Mouse (Mus musculus) heart, postnatal 0 days (tissue): ENCODE results near the gene Dhx40. TPM values are rescaled to one million over a fixed set of nuclear protein-coding genes. Genes with fewer than 3 reads are reported as not detected.
"Not testable (repeated sequence)": the region's sequence is repeated elsewhere in the genome, so short reads cannot be mapped to it uniquely, and the experiment has no call there.

Experiments used
- ATAC-seq: fragments of 200-750 bp; cut with Nextera tagmentation; 2 replicates; pipeline ENCODE4 v1.8.0; 2017; ENCODE audit warnings: low read depth, moderate number of reproducible peaks, moderate library complexity; ENCODE audit not compliant: insufficient read depth
- DNase-seq: peaks from one replicate; pipeline ENCODE4 v3.0.0-alpha.2; 2016; ENCODE audit warnings: low spot score
- H3K27ac ChIP-seq: fragments of 300-500 bp; sonication (generic); 2 replicates; pipeline ENCODE4 v1.5.1; 2014; ENCODE audit warnings: low read depth, mild to moderate bottlenecking
- H3K27me3 ChIP-seq: fragments of 300-500 bp; sonication (generic); 2 replicates; pipeline ENCODE4 v1.6.1; 2014; ENCODE audit warnings: low read length, mixed read lengths; ENCODE audit not compliant: control insufficient read depth, insufficient read depth
- H3K36me3 ChIP-seq: fragments of 300-500 bp; sonication (generic); replicated peaks from 2 replicates; pipeline ENCODE4 v1.6.1; 2014; ENCODE audit warnings: low read length, mixed read lengths; ENCODE audit not compliant: control insufficient read depth, insufficient read depth
- H3K4me1 ChIP-seq: fragments of 300-500 bp; sonication (generic); 2 replicates; pipeline ENCODE4 v1.6.1; 2014; ENCODE audit warnings: antibody characterized with exemption; ENCODE audit not compliant: control insufficient read depth, insufficient read depth
- H3K4me2 ChIP-seq: fragments of 300-500 bp; sonication (generic); 2 replicates; pipeline ENCODE4 v1.6.1; 2014; ENCODE audit warnings: low read depth, mild to moderate bottlenecking, low read length, moderate library complexity
- H3K4me3 ChIP-seq: fragments of 300-500 bp; sonication (generic); 2 replicates; pipeline ENCODE4 v1.5.1; 2014; ENCODE audit warnings: low read depth, low read length
- H3K9ac ChIP-seq: fragments of 300-500 bp; sonication (generic); replicated peaks from 2 replicates; pipeline ENCODE4 v1.6.1; 2014; ENCODE audit warnings: low read depth, low read length, mixed read lengths
- H3K9me3 ChIP-seq: fragments of 300-500 bp; sonication (generic); replicated peaks from 2 replicates; pipeline ENCODE4 v1.6.1; 2016; ENCODE audit warnings: low read length; ENCODE audit not compliant: control insufficient read depth
- CTCF ChIP-seq: IDR thresholded peaks from 2 replicates; pipeline ENCODE4 v1.5.1; 2016; ENCODE audit warnings: antibody characterized with exemption, control low read depth, low read depth
- EP300 ChIP-seq: IDR thresholded peaks from 2 replicates; pipeline ENCODE4 v1.6.1; 2016; ENCODE audit warnings: antibody characterized with exemption, low read depth
- WGBS: fragments of 180-500 bp; shearing (Covaris S2); extraction: QIAGEN DNeasy Blood & Tissue Kit; methylation state at CpG from one replicate; pipeline ENCODE4 v1.1.7; 2014; 5-methylcytosine and 5-hydroxymethylcytosine counted together
- polyA plus RNA-seq: library from polyadenylated mRNA; unstranded; fragments of >200 nt; fragmentation: Nextera tagmentation; extraction: Ambion mirVana; gene quantifications from 2 replicates; pipeline ENCODE4 v1.2.1, GENCODE M21; 2015
- total RNA-seq: library from RNA; depleted of rRNA; stranded (reverse); fragments of >200 nt; gene quantifications from 2 replicates; pipeline ENCODE4 v1.2.3, GENCODE M21; 2014; ENCODE audit warnings: low replicate concordance

The Dhx40 gene
- total and polyA plus RNA-seq, 2 experiments from 2014 or later: 10.2 to 21.9 TPM

GRCm38 (mm10) chr11:86785767-86786166 lies 21.8 kb downstream of the Dhx40 start:
- H3K4me3 ChIP-seq: no peak overlapping the region
- ATAC-seq (no peak), DNase-seq (no peak)
- H3K4me1 ChIP-seq: no peaks in the 10 kb centered on the region
- H3K36me3 ChIP-seq: peaks cover 54% of the 10 kb centered on the region
- WGBS: 83% methylated on average over 2 of the region's 2 CpGs
- H3K27me3 ChIP-seq: no peaks in the 10 kb centered on the region
- no peaks in the 10 kb centered on the region for H3K9me3 ChIP-seq
- H3K27ac ChIP-seq: no peak overlapping the region
- TF ChIP-seq EP300: no peak
- no peak for TF ChIP-seq CTCF
- no peak overlapping the region for H3K4me2 ChIP-seq
- no peak overlapping the region for H3K9ac ChIP-seq

- no peak overlapping the region for H3K4me3 ChIP-seq
- peaks cover 31% of the 10 kb centered on the region for H3K36me3 ChIP-seq
- TF ChIP-seq EP300: no peak
- TF ChIP-seq CTCF: no peak
- H3K27me3 ChIP-seq: no peaks in the 10 kb centered on the region
- no peak overlapping the region for H3K4me2 ChIP-seq
- H3K9ac ChIP-seq: no peak overlapping the region
- no peak for DNase-seq
- H3K4me1 ChIP-seq: no peaks in the 10 kb centered on the region
- ATAC-seq: no peak
- WGBS: 70% methylated on average over 4 of the region's 4 CpGs
- H3K9me3 ChIP-seq: no peaks in the 10 kb centered on the region
- H3K27ac ChIP-seq: no peak overlapping the region
Observed at GRCm38 (mm10) chr11:86769884-86770283, 37.7 kb downstream of the Dhx40 start.

GRCm38 (mm10) chr11:86764501-86764900 lies 43.0 kb downstream of the Dhx40 start:
- Histone ChIP-seq H3K9ac (no peak overlapping the region), H3K4me1 (no peaks in the 10 kb centered on the region), H3K4me2 (no peak overlapping the region), H3K9me3 (no peaks in the 10 kb centered on the region), H3K27me3 (no peaks in the 10 kb centered on the region), H3K36me3 (peaks cover 4% of the 10 kb centered on the region), H3K27ac (no peak overlapping the region), H3K4me3 (no peak overlapping the region)
- TF ChIP-seq CTCF (no peak), EP300 (no peak)
- WGBS: 89% methylated on average over 2 of the region's 2 CpGs
- no peak for DNase-seq
- ATAC-seq: no peak

GRCm38 (mm10) chr11:86763127-86763526 lies 44.4 kb downstream of the Dhx40 start:
- not testable (repeated sequence) for H3K27me3 ChIP-seq, H3K9me3 ChIP-seq, H3K4me2 ChIP-seq, H3K4me3 ChIP-seq, H3K27ac ChIP-seq, ATAC-seq, DNase-seq, H3K36me3 ChIP-seq, H3K9ac ChIP-seq, H3K4me1 ChIP-seq
- 92% methylated on average over 11 of the region's 11 CpGs for WGBS

GRCm38 (mm10) chr11:86760357-86760756 lies 47.2 kb downstream of the Dhx40 start:
- Histone ChIP-seq H3K4me3 (no peak overlapping the region), H3K36me3 (no peaks in the 10 kb centered on the region)
- no peak for ATAC-seq

GRCm38 (mm10) chr11:86759886-86760285 lies 47.7 kb downstream of the Dhx40 start:
- Histone ChIP-seq H3K27me3 (no peaks in the 10 kb centered on the region), H3K4me1 (peaks cover 1% of the 10 kb centered on the region; the same call in 1 of the 2 replicates), H3K36me3 (no peaks in the 10 kb centered on the region), H3K9ac (no peak overlapping the region), H3K4me3 (no peak overlapping the region), H3K4me2 (no peak overlapping the region), H3K9me3 (no peaks in the 10 kb centered on the region), H3K27ac (no peak overlapping the region)
- DNase-seq (no peak), ATAC-seq (no peak)
- no peak for TF ChIP-seq EP300
- no peak for TF ChIP-seq CTCF
- 82% methylated on average over 2 of the region's 2 CpGs for WGBS

More at GRCm38 (mm10) chr11:86760357-86760756, 47.2 kb downstream of the Dhx40 start:
- Histone ChIP-seq H3K9ac (no peak overlapping the region), H3K9me3 (no peaks in the 10 kb centered on the region), H3K4me2 (no peak overlapping the region), H3K27me3 (no peaks in the 10 kb centered on the region), H3K4me1 (no peaks in the 10 kb centered on the region; the same call in 1 of the 2 replicates), H3K27ac (no peak overlapping the region)
- TF ChIP-seq CTCF (no peak), EP300 (no peak)
- DNase-seq: no peak
